Mouse (Mus musculus) myocyte (in vitro differentiated cells): ENCODE results near the gene Palm3.

Experiments
- MYOD1 ChIP-seq, 3 experiments: IDR thresholded peaks; one replicate each; pipeline ENCODE4 v1.6.1; 2011; ENCODE audit warnings: control low read depth in 2 of 3, low read depth in 2 of 3, mild to moderate bottlenecking in 2 of 3, moderate library complexity in 1 of 3; ENCODE audit not compliant: insufficient read length in 2 of 3, control insufficient read depth in 1 of 3
- MYOG ChIP-seq, 3 experiments: IDR thresholded peaks; one replicate each; pipeline ENCODE4 v1.6.1; 2011; ENCODE audit warnings: control low read depth in 2 of 3, low read depth in 2 of 3, mild to moderate bottlenecking in 2 of 3; ENCODE audit not compliant: insufficient read length in 2 of 3, control insufficient read depth in 1 of 3, insufficient read depth in 1 of 3

DNA sequence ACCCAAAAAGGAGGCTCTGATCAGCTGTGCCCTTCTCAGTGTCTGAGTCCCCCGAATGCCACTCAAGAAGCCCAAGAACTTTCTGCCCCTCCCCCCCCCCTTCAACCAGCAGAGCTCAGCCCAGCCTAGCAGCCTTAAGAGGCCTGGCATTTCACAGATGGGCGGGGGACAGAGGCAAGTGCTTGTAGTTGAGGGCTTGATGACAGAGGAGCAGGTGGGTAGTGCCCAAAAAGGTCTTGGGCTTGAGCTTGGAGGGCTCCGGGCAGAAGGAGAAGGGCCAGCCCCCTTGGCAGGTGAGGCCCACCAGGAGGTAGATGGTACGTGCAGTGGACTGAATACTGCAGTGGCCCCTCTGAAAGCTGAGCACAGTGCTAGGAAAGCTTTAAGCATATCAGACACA, 46.8 kb upstream of the Palm3 start:
- TF ChIP-seq MYOD1 (IDR thresholded peaks at IDR 0.05; ENCODE audit: control insufficient read depth in 1 of 3, insufficient read length in 2 of 3, low read depth in 2 of 3) (no peak), MYOG (IDR thresholded peaks at IDR 0.05; ENCODE audit: control insufficient read depth in 1 of 3, insufficient read depth in 1 of 3, insufficient read length in 2 of 3, low read depth in 2 of 3) (peak in 1 of 3 experiments; percentile 18)
